Mouse (Mus musculus): ENCODE measurements around the gene Fam43b. TPM values are rescaled to one million over a fixed set of nuclear protein-coding genes. Genes with fewer than 3 reads are reported as not detected.

Fam43b gene
- polyA plus RNA-seq, 1 experiment from 2014 or later, result not detected

DNA sequence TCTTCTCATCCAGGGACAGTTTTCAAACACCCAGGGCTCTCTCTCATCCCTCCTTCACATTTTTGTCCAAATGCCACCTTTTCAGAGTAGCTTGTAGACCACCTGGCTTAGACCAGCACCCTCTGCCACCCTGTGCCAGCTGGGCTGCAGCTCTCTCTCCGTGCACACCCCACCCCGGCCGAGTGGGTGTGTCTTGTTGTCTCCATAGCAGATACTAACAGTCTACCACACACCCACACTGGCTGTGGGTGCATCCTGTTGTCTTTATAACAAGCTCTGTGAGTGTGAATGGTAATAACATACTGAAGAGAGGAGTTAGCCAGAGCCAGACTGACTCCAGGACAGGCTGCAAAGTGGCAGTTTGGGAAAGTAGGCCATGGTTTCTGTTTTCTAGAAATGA is 19.7 kb upstream of the Fam43b start:
- no peak overlapping the region for H3K27ac ChIP-seq (ENCODE audit: low read length)
- ATAC-seq (peak; percentile 32; the same call in 1 of the 2 replicates), DNase-seq (ENCODE audit: low spot score) (no peak)
- no peak overlapping the region for H3K4me2 ChIP-seq (replicated peaks; ENCODE audit: low read depth, low read length)
- no peak overlapping the region for H3K9ac ChIP-seq (replicated peaks; ENCODE audit: low read depth)
- no peaks in the 10 kb centered on the region for H3K36me3 ChIP-seq (ENCODE audit: insufficient read depth, low read length)
- no peaks in the 10 kb centered on the region for H3K4me1 ChIP-seq (ENCODE audit: insufficient read depth, low read depth, low read length)
- no peak for TF ChIP-seq EP300 (IDR thresholded peaks at IDR 0.05)
- no peak for TF ChIP-seq CTCF (IDR thresholded peaks at IDR 0.05)
- 62% methylated on average over 3 of the region's 3 CpGs for WGBS
- peaks cover 5% of the 10 kb centered on the region; the same call in 1 of the 2 replicates for H3K9me3 ChIP-seq (ENCODE audit: low read length)
- no peak overlapping the region for H3K4me3 ChIP-seq (ENCODE audit: low read depth, low read length)
- no peaks in the 10 kb centered on the region for H3K27me3 ChIP-seq (replicated peaks; ENCODE audit: insufficient read depth, low read length)

DNA sequence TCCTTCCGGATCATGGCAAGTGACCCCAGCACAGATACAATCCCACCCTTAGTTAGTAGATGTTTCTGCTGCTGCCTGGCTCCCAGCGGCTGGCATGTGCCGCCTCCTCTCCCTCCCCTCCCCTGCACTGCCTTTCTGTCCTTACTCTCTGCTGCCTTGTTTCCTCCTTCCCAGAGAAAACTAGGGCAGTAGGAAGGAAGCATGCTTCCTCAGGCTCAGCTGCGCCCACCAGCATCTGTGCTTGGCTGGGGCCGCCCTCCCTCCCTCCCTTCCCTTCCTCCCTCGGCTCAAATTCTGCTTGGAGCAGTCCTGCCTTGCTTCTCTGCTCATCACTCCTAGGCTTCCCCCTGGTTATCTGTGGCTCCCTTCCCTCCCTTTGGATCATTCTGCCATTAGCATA is 18.4 kb upstream of the Fam43b start:
- no peak overlapping the region for H3K4me2 ChIP-seq (replicated peaks; ENCODE audit: low read depth, low read length)
- 9% methylated on average over 6 of the region's 6 CpGs for WGBS
- ATAC-seq, result peak; percentile 38

DNA sequence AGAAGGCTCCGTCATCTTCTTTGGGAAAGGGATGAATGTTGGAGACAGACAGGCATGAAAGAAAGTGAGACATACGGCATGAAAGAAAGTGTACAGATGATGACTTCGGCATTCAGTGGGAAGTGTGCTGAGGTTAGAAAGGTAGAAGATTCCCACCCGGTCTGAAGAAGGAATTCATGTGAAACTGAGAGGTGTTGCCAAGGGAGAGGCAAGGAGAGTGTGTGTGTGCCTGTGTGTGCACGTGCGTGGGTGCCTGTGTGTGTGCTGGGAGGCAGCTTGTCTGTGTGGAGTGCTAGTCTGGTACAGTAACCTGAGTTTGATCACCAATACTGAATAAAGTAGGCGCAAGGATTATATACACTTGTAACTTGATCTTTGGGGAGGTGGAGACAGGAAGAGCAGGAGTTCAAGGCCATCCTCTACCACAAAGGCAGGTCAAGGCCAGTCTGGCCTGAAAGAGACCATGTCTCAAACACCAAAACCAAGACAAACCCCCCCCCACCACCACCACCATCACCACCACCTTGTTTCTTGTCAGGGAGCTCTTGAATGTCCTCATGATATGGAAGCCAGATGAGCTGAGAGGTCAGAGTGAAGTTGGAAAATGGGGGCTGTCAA is 15.3 kb upstream of the Fam43b start:
- Histone ChIP-seq H3K27me3 (replicated peaks; ENCODE audit: insufficient read depth, low read length) (no peaks in the 10 kb centered on the region), H3K4me1 (ENCODE audit: insufficient read depth, low read depth, low read length) (no peaks in the 10 kb centered on the region), H3K4me3 (ENCODE audit: low read depth, low read length) (no peak overlapping the region), H3K9ac (replicated peaks; ENCODE audit: low read depth) (no peak overlapping the region), H3K36me3 (ENCODE audit: insufficient read depth, low read length) (no peaks in the 10 kb centered on the region), H3K27ac (ENCODE audit: low read length) (no peak overlapping the region), H3K9me3 (ENCODE audit: low read length) (peaks cover 2% of the 10 kb centered on the region; the same call in 1 of the 2 replicates), H3K4me2 (replicated peaks; ENCODE audit: low read depth, low read length) (no peak overlapping the region)
- ATAC-seq, result no peak
- no peak for DNase-seq (ENCODE audit: low spot score)
- 43% methylated on average over 7 of the region's 7 CpGs for WGBS
- TF ChIP-seq EP300 (IDR thresholded peaks at IDR 0.05) (no peak), CTCF (IDR thresholded peaks at IDR 0.05) (no peak)

More for the DNA sequence above, 18.4 kb upstream of the Fam43b start:
- H3K9me3 ChIP-seq (ENCODE audit: low read length), result peaks cover 5% of the 10 kb centered on the region; the same call in 1 of the 2 replicates
- H3K4me3 ChIP-seq (ENCODE audit: low read depth, low read length), result no peak overlapping the region
- H3K9ac ChIP-seq (replicated peaks; ENCODE audit: low read depth), result no peak overlapping the region
- H3K4me1 ChIP-seq (ENCODE audit: insufficient read depth, low read depth, low read length), result no peaks in the 10 kb centered on the region
- no peaks in the 10 kb centered on the region for H3K36me3 ChIP-seq (ENCODE audit: insufficient read depth, low read length)
- peak; percentile 19 for DNase-seq (ENCODE audit: low spot score)
- TF ChIP-seq EP300 (IDR thresholded peaks at IDR 0.05) (no peak), CTCF (IDR thresholded peaks at IDR 0.05) (no peak)
- no peak overlapping the region for H3K27ac ChIP-seq (ENCODE audit: low read length)
- no peaks in the 10 kb centered on the region for H3K27me3 ChIP-seq (replicated peaks; ENCODE audit: insufficient read depth, low read length)

DNA sequence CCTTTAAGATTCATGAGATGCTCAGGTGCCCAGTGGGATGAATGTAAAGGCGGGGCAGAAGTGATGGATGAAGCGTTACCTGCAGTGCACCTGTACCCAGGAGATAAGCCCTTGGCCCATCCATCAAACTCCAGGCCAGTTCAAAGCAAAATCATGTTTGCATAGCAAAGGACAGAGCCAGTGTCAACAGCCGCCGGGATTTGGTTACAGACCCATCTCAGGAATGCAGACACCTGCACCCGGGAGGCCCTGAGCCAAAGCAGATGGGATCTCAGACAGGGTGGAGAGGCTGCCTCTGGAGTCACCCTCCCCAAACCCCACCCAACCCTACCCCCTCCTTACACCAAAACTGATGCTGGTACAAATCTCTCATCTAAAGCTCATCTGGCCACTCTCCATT is 14.7 kb upstream of the Fam43b start:
- no peaks in the 10 kb centered on the region for H3K4me1 ChIP-seq (ENCODE audit: insufficient read depth, low read depth, low read length)
- H3K36me3 ChIP-seq (ENCODE audit: insufficient read depth, low read length), result no peaks in the 10 kb centered on the region
- H3K4me2 ChIP-seq (replicated peaks; ENCODE audit: low read depth, low read length), result no peak overlapping the region
- no peak overlapping the region for H3K27ac ChIP-seq (ENCODE audit: low read length)
- no peak overlapping the region for H3K9ac ChIP-seq (replicated peaks; ENCODE audit: low read depth)
- H3K4me3 ChIP-seq (ENCODE audit: low read depth, low read length), result no peak overlapping the region
- TF ChIP-seq EP300 (IDR thresholded peaks at IDR 0.05) (no peak), CTCF (IDR thresholded peaks at IDR 0.05) (no peak)
- WGBS, result 12% methylated on average over 5 of the region's 5 CpGs
- H3K9me3 ChIP-seq (ENCODE audit: low read length), result no peaks in the 10 kb centered on the region
- ATAC-seq (no peak), DNase-seq (ENCODE audit: low spot score) (no peak)
- no peaks in the 10 kb centered on the region for H3K27me3 ChIP-seq (replicated peaks; ENCODE audit: insufficient read depth, low read length)

DNA sequence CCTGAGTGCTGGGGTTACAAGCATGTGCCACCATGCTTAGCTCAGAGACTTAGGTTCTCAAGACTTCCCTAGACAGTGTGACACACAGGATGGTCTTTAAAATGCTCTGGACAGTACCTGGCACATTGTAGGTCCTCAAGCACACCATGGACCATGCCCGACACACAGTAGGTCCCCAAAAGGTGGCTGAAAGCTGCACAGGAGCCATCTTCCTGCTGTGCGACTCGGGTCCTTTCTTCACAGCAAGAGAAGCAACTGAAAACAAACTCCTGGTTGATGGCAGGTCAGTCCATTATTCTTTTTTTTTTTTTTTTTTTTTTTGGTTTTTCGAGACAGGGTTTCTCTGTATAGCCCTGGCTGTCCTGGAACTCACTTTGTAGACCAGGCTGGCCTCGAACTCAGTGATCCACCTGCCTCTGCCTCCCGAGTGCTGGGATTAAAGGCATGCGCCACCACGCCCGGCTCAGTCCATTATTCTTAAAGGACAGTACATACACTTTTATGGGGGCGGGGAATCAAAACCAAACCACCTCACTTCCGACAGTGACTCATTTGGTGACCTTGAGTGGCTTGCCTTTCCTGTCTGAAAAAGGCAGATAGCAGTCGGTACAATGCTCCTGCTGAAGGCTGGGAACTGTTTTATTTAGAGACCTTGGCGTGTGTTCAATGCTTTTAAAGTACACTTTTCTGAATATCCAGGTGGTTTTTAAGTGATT is 11.3 kb upstream of the Fam43b start:
- 44% methylated on average over 11 of the region's 13 CpGs for WGBS
- DNase-seq (ENCODE audit: low spot score) (peak; percentile 55), ATAC-seq (no peak)
- TF ChIP-seq EP300 (IDR thresholded peaks at IDR 0.05) (peak; percentile 42; the same call in 1 of the 2 replicates), CTCF (IDR thresholded peaks at IDR 0.05) (no peak)
- Histone ChIP-seq H3K9me3 (ENCODE audit: low read length) (no peaks in the 10 kb centered on the region), H3K27me3 (replicated peaks; ENCODE audit: insufficient read depth, low read length) (no peaks in the 10 kb centered on the region), H3K4me2 (replicated peaks; ENCODE audit: low read depth, low read length) (no peak overlapping the region), H3K27ac (ENCODE audit: low read length) (no peak overlapping the region), H3K9ac (replicated peaks; ENCODE audit: low read depth) (no peak overlapping the region), H3K4me1 (ENCODE audit: insufficient read depth, low read depth, low read length) (no peaks in the 10 kb centered on the region), H3K4me3 (ENCODE audit: low read depth, low read length) (no peak overlapping the region), H3K36me3 (ENCODE audit: insufficient read depth, low read length) (no peaks in the 10 kb centered on the region)

DNA sequence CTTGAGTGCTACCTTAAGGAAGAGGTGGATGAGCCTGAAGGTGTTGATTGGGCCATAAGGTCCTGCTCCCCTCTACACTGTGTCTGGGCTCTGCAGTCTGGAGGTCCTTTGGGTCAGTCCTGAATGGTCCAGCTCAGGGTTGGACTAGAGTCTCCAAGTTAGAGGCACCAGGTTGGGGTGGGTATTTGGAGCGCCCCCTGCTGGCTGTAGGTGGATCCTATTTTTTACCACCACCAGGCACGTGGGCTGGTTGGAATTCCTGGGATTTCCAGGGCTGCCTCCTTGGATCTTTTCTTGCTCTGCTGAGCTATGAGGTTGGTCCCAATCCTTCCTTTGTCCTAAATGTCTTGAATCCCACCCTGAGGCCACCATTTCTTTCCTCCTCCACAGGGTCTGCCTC is 8.5 kb upstream of the Fam43b start:
- TF ChIP-seq CTCF (IDR thresholded peaks at IDR 0.05), result peak; percentile 70
- no peak for TF ChIP-seq EP300 (IDR thresholded peaks at IDR 0.05)
- 3% methylated on average over 2 of the region's 2 CpGs for WGBS
- Histone ChIP-seq H3K4me1 (ENCODE audit: insufficient read depth, low read depth, low read length) (no peaks in the 10 kb centered on the region), H3K27me3 (replicated peaks; ENCODE audit: insufficient read depth, low read length) (0 out of 2 replicates have a peak, but pooled peaks cover under 1% of the 10 kb centered on the region), H3K27ac (ENCODE audit: low read length) (no peak overlapping the region), H3K4me2 (replicated peaks; ENCODE audit: low read depth, low read length) (no peak overlapping the region), H3K9ac (replicated peaks; ENCODE audit: low read depth) (no peak overlapping the region), H3K9me3 (ENCODE audit: low read length) (no peaks in the 10 kb centered on the region), H3K36me3 (ENCODE audit: insufficient read depth, low read length) (no peaks in the 10 kb centered on the region), H3K4me3 (ENCODE audit: low read depth, low read length) (no peak overlapping the region)
- DNase-seq (ENCODE audit: low spot score) (peak; percentile 36), ATAC-seq (no peak)
